Mouse (Mus musculus) neural tube, embryonic 14.5 days (tissue): ENCODE measurements around the gene Gm10354. TPM values are rescaled to one million over a fixed set of nuclear protein-coding genes. Genes with fewer than 3 reads are reported as not detected.
"Not testable (repeated sequence)": the region's sequence is repeated elsewhere in the genome, so short reads cannot be mapped to it uniquely, and the experiment has no call there.

Experiments used
- ATAC-seq: fragments of 200-750 bp; cut with Nextera tagmentation; 2 replicates; pipeline ENCODE4 v1.8.0; 2017; ENCODE audit warnings: low read depth, mild to moderate bottlenecking, moderate TSS enrichment, moderate library complexity
- H3K27ac ChIP-seq: fragments of 300-500 bp; sonication (generic); 2 replicates; pipeline ENCODE4 v1.5.1; 2014; ENCODE audit warnings: low read depth, mild to moderate bottlenecking, control low read depth, low read length, moderate library complexity, mixed read lengths
- H3K27me3 ChIP-seq: fragments of 300-500 bp; sonication (generic); 2 replicates; pipeline ENCODE4 v1.6.1; 2014; ENCODE audit warnings: low read length; ENCODE audit not compliant: control insufficient read depth, insufficient read depth
- H3K36me3 ChIP-seq: fragments of 300-500 bp; sonication (generic); 2 replicates; pipeline ENCODE4 v1.6.1; 2014; ENCODE audit warnings: low read length, mixed read lengths; ENCODE audit not compliant: control insufficient read depth, insufficient read depth
- H3K4me1 ChIP-seq: fragments of 300-500 bp; sonication (generic); 2 replicates; pipeline ENCODE4 v1.6.1; 2014; ENCODE audit warnings: low read length; ENCODE audit not compliant: control insufficient read depth, insufficient read depth
- H3K4me2 ChIP-seq: fragments of 300-500 bp; sonication (generic); 2 replicates; pipeline ENCODE4 v1.6.1; 2014; ENCODE audit warnings: mild to moderate bottlenecking, low read depth, low read length, control low read depth
- H3K4me3 ChIP-seq: fragments of 300-500 bp; sonication (generic); 2 replicates; pipeline ENCODE4 v1.5.1; 2014; ENCODE audit warnings: low read depth, low read length, control low read depth, mixed read lengths
- H3K9ac ChIP-seq: fragments of 300-500 bp; sonication (generic); replicated peaks from 2 replicates; pipeline ENCODE4 v1.6.1; 2014; ENCODE audit warnings: low read depth, mild to moderate bottlenecking, control low read depth, low read length, mixed read lengths
- H3K9me3 ChIP-seq: fragments of 300-500 bp; sonication (generic); 2 replicates; pipeline ENCODE4 v1.6.1; 2016; ENCODE audit warnings: low read length; ENCODE audit not compliant: control insufficient read depth
- WGBS: fragments of 180-500 bp; shearing (Covaris S2); extraction: QIAGEN DNeasy Blood & Tissue Kit; methylation state at CpG from one replicate; pipeline ENCODE4 v1.1.7; 2014; 5-methylcytosine and 5-hydroxymethylcytosine counted together
- polyA plus RNA-seq: library from polyadenylated mRNA; unstranded; fragments of >200 nt; fragmentation: Nextera tagmentation; extraction: Ambion mirVana; gene quantifications from 2 replicates; pipeline ENCODE4 v1.2.1, GENCODE M21; 2014

Gm10354 gene
- polyA plus RNA-seq, 1 experiment from 2014 or later = not detected

DNA sequence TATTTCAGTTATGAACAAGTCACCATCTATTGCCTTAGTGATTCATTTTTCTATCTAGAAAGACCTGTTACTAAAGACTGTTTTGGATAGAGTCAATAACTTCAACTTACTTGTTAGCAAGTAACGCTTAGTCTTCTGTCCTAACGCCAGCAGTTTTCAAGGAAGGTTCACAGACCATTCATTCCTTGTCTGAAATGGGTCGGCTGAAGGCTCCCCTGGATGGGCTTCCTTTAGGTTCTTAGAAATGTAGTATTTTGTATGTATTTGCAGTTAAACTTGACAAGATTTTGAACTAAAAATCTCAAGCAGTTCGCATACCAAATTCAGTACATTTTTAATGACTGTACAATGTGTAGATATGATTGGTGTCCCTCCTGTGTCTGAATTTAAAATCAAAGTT is 18.8 kb upstream of the Gm10354 start:
- not testable (repeated sequence) for ATAC-seq, H3K27me3 ChIP-seq
- 83% methylated on average over 4 of the region's 4 CpGs for WGBS

DNA sequence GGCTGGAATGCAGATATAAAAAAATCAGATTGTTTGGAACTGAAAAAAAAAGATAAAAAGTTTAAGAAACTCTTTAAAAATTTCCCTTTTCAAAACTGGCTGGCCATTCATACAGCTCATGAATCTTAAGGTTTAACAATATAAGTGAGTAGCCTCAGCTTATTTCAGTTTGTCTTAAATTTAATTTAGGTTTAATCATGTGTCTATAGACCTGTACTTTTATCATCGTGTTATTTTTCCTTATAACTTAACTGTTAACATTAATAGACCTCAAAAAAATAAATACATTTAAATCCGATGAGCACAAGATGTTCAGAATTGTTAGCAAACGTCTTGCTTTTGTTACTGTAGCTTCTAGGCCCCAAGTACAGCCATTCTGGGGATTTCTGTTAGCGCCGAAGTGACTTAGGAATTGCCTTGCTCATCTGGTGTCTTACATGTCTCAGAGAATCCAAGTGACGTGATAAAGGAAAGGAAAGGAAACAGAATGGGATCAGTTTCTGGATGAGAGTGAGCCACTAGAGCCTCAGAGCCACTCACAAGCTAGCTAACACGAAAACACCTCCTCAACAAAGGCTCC is 18.0 kb upstream of the Gm10354 start:
- 74% methylated on average over 6 of the region's 7 CpGs for WGBS

More for the DNA sequence above, 18.8 kb upstream of the Gm10354 start:
- H3K4me2 ChIP-seq, H3K9me3 ChIP-seq, H3K27ac ChIP-seq, H3K36me3 ChIP-seq, H3K4me1 ChIP-seq, H3K4me3 ChIP-seq, H3K9ac ChIP-seq: not testable (repeated sequence)

DNA sequence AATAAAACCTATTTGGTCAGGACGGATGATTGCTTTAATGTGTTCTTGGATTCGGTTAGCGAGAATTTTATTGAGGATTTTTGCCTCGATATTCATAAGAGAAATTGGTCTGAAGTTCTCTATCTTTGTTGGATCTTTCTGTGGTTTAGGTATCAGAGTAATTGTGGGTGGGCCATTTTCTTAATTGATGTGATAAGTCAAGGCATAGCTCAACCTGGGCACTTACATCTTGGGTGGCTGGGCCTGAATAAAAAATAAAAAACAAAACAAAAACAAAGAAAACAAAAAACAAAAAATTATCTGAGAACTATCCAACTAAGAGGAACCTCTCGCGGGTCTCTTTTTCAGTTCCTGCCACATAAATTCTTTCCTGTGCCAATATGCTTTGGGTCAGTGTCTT is 15.4 kb upstream of the Gm10354 start:
- H3K9ac ChIP-seq, H3K4me3 ChIP-seq, H3K4me1 ChIP-seq, H3K27ac ChIP-seq, H3K4me2 ChIP-seq, H3K27me3 ChIP-seq, H3K9me3 ChIP-seq, H3K36me3 ChIP-seq: not testable (repeated sequence)
- WGBS = 91% methylated on average over 6 of the region's 6 CpGs
- ATAC-seq = 0 out of 2 replicates have a peak, but pooled peaks have one; percentile 58

More for the DNA sequence above, 18.0 kb upstream of the Gm10354 start:
- H3K4me1 ChIP-seq, H3K36me3 ChIP-seq, H3K27me3 ChIP-seq, ATAC-seq, H3K9ac ChIP-seq, H3K4me2 ChIP-seq, H3K27ac ChIP-seq, H3K9me3 ChIP-seq, H3K4me3 ChIP-seq: not testable (repeated sequence)

DNA sequence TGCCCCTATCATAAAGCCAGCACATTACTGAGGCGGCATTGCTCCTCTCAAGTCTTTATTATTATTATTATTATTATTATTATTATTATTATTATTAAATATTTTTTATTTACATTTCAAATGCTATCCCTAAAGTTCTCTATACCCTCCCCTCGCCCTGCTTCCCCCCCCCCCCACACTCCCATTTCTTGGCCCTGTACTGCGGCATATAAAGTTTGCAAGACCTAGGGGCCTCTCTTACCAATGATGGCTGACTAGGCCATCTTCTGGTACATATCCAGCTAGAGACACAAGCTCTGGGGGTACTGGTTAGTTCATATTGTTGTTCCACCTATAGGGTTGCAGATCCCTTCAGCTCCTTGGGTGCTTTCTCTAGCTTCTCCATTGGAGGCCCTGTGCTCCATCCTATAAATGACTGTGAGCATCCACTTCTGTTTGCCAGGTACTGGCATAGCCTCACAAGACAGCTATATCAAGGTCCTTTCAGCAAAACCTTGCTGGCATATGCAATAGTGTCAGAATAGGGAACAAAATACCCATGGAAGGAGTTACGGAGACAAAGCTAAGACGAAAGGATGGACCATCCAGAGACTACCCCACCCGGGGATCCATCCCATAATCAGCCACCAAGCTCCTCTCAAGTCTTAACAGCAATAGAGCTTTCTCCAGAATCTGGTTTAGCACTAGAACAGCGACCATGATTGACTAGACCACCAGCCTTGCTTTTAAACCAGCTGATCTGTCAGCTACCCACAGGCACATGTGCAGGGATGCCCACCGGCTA is 11.8 kb upstream of the Gm10354 start:
- not testable (repeated sequence) for H3K36me3 ChIP-seq, H3K4me2 ChIP-seq, H3K27ac ChIP-seq, H3K27me3 ChIP-seq, H3K4me1 ChIP-seq, H3K9me3 ChIP-seq, H3K9ac ChIP-seq, H3K4me3 ChIP-seq
- 83% methylated on average over 7 of the region's 8 CpGs for WGBS
- ATAC-seq = peak; percentile 63; the same call in 1 of the 2 replicates

DNA sequence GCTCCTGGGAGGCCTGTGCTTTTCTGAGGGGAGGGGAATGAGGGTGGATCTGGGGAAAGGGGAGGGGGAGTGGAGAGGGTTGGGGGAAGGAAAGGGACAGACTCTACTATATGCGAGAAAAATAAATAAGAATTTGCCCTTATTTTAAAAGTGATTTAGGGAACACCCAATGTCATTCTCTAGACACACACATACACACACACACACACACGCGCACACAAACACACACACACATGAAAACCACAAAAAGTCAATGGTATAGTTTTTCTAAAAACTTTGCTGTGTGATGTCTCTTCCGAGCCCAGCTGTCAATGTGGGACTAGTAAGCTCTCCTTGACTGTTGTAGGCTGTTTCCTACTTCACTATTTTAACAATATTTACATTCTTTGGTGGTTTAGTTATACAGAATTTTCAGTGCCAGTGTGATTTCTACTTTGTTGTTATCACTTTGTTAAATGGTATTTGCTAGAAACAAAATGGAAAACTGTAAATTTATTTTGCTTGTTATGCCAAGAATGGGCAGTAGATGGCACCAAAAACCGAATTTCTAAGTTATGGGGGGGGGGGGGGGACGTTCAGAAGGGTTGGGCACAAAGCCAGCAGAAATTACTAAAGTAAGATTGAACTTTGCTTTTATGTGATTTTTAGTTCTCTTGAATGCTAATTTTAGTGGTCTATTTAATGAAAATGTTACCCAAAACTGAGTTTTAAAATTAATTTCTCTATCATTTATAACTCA is 8.1 kb upstream of the Gm10354 start:
- H3K27ac ChIP-seq, H3K27me3 ChIP-seq, H3K4me3 ChIP-seq, H3K36me3 ChIP-seq, H3K4me2 ChIP-seq, H3K9ac ChIP-seq, H3K9me3 ChIP-seq, H3K4me1 ChIP-seq: not testable (repeated sequence)
- 40% methylated on average over 5 of the region's 6 CpGs for WGBS
- ATAC-seq = peak; percentile 66

DNA sequence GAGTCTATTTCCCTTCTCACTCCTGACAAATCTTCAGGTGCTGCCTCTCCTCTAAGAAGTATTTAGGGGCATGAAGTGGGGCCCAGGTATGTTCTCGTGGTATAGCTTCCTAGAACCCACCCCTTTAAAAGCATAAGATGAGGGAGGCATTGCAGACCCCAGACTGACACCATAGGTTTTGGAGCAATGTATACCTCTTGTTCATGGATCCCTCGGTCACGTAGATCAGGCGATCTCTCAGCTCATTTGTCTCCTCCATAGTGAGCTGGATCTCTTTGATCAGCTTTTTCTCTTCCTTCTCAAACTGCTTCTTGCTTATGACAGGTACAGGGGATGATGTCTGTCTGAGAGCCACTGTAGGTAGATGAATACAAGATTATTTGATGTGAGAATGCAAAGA is 1.4 kb downstream of the Gm10354 start:
- ATAC-seq = not testable (repeated sequence)

DNA sequence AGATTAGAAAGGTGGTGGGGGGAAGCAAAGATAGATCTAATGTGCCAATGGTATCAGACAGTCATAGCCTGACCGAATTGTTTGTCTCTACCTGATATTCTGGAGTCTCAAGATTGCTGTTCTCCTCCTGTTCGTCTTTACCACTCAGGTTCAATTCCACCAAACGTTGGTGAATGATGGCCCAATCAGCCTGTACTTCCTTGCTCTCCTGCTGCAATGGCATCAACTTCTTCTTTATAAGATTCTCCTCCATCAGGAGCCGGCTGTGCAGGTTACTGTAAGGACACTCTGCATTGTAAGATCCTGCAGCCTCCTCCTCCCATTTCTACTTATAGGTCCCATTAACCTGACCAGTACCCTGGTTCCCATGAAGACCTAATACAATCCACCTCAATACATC is 3.4 kb downstream of the Gm10354 start:
- H3K4me1 ChIP-seq, H3K27ac ChIP-seq, H3K4me2 ChIP-seq, H3K4me3 ChIP-seq, H3K27me3 ChIP-seq, H3K9ac ChIP-seq, ATAC-seq, H3K9me3 ChIP-seq, H3K36me3 ChIP-seq: not testable (repeated sequence)
- WGBS = 80% methylated on average over 3 of the region's 4 CpGs

More for the DNA sequence above, 1.4 kb downstream of the Gm10354 start:
- H3K9ac ChIP-seq, H3K4me3 ChIP-seq, H3K27ac ChIP-seq, H3K9me3 ChIP-seq, H3K36me3 ChIP-seq, H3K4me2 ChIP-seq, H3K27me3 ChIP-seq, H3K4me1 ChIP-seq: not testable (repeated sequence)
- 76% methylated on average over 4 of the region's 4 CpGs for WGBS

DNA sequence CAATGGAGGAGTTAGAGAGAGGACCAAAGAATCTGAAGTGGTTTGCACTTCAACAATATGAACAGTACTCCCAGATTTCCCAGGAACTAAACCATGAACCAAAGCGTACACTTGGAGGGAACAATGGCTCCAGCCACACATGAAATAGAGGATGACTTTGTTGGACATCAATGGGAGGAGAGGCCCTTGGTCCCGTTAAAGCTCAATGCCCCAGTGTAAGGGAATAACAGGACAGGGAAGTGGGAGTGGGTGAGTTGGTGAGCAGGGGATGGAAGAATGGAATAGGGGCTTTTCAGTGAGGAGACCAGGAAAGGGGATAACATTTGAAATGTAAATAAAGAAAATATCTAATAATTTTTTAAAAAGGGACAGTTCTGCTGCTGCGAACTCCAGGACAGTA is 5.9 kb downstream of the Gm10354 start:
- not testable (repeated sequence) for H3K27ac ChIP-seq, H3K4me2 ChIP-seq, H3K9ac ChIP-seq, H3K4me1 ChIP-seq, H3K4me3 ChIP-seq, H3K9me3 ChIP-seq, H3K27me3 ChIP-seq, ATAC-seq, H3K36me3 ChIP-seq
- WGBS = 76% methylated on average over 3 of the region's 3 CpGs

DNA sequence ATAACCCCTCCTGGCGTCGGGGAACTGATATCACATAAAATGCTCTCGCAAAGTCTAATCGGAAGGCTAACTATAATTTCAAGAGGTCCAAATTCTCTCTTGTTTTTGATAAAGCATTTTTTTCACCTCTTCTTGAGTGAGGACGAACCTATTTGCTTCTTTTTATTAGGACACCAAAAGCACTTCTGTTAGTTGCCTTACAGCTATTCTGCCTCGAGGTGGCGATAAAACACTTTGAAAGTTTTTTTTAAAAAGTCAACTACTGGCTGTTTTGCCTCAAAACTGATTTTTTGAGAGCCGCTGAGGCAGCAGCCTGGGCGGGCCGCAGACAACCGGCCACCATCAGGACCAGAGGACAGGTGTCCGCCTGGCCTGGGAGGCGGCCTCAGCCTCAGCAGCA is 14.9 kb downstream of the Gm10354 start:
- H3K4me2 ChIP-seq, H3K9ac ChIP-seq, H3K36me3 ChIP-seq, H3K27ac ChIP-seq, H3K27me3 ChIP-seq, H3K9me3 ChIP-seq, H3K4me3 ChIP-seq, ATAC-seq, H3K4me1 ChIP-seq: not testable (repeated sequence)
- 84% methylated on average over 13 of the region's 13 CpGs for WGBS
